Mouse (Mus musculus) fat pad, adult 2 months (tissue): Measurements from ENCODE around the gene Cic.
"Not testable (repeated sequence)": the region's sequence is repeated elsewhere in the genome, so short reads cannot be mapped to it uniquely, and the experiment has no call there.

Experiments
- DNase-seq: peaks from one replicate; pipeline ENCODE4 v3.0.0-alpha.2; 2011; ENCODE audit warnings: low read depth, low spot score; ENCODE audit errors: extremely low read depth

The Cic gene

DNA sequence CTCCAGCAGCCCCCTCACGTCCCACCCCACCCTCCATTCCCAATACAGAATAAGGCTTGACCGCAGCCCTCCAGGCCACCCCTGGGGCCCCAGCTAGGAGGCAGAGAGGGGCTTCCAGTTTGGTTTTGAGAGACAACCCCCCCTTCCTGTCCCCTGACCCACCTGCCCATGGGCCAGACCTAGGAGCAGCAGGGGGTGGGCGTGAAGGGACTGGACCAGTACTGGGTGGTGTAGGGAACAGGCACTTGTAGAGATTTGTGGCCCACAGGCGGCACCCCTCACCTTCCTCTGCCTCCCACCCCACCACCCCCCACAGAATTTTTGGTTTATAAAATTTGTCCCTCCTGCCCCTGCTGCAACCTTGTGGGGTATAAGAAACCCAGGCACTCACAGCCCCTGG lies 24.1 kb upstream of the Cic start:
- no peak for DNase-seq

GRCm38 (mm10) chr7:25244562-25245369 lies 22.7 kb upstream of the Cic start:
- no peak for DNase-seq

GRCm38 (mm10) chr7:25246079-25246758 lies 21.3 kb upstream of the Cic start:
- no peak for DNase-seq

- DNase-seq = no peak
Observed at GRCm38 (mm10) chr7:25246759-25247137, 20.8 kb upstream of the Cic start.

DNA sequence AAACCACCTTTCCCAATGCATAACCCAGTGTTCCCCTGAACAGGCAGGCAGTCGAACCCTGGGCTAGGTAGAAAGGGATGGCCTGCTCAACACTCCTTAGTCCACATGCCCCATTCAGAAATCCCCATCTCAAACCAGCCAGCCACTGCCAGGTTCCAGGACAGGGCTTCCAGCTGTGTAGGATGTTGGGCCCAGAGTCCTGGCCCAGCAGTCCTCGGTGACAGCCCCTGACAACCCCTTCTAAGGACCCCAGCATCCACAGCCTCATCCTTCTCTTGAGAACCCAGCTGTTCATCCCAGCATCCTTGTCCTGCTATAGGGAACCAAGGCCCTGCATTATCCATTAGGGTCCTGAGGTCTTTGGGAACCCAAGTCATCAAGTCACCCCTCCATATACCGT lies 20.0 kb upstream of the Cic start:
- DNase-seq = no peak

GRCm38 (mm10) chr7:25248018-25248647 lies 19.4 kb upstream of the Cic start:
- DNase-seq = no peak

GRCm38 (mm10) chr7:25248846-25249313 lies 18.6 kb upstream of the Cic start:
- DNase-seq = no peak

DNA sequence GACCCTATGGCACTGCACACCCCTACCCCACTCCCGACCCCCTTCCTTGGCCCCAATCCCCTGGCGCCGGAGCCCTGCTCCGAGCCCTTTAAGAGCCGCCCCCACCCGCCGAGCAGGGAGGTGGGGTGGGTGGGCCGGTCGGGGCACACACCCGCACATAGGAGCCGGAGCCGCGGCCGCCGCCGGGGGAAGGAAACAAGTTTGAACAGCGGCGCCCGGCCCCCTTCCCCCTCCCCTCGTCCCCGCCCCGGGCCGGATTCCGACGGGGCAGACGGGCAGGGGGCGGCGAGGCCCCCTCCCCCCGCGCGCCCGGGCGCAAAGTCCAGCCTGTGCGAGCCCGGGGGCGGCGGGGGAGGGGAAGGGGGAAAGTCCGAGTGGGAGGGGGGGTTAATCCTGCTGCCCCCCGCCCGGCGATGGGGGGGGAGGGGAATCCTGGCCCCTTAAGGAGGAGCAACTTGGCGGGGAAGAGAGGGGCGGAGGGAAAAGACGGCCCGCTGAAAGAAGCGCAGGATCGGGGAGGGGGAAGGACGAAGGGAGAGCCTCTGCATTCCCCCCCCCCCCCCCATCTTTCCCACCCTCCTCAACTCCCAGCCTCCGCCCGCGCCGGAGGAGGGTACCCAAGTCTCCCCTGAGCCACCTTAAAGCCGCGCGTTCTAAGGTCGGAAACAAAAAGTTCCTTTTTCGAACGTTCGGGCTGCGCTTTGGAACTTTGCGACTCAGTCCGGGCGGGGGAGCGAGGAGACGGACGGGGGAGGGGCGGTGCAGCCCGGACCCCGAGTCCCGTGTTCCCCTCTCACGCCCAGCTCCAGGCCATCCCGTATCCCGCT lies 18.0 kb upstream of the Cic start:
- DNase-seq = no peak

DNA sequence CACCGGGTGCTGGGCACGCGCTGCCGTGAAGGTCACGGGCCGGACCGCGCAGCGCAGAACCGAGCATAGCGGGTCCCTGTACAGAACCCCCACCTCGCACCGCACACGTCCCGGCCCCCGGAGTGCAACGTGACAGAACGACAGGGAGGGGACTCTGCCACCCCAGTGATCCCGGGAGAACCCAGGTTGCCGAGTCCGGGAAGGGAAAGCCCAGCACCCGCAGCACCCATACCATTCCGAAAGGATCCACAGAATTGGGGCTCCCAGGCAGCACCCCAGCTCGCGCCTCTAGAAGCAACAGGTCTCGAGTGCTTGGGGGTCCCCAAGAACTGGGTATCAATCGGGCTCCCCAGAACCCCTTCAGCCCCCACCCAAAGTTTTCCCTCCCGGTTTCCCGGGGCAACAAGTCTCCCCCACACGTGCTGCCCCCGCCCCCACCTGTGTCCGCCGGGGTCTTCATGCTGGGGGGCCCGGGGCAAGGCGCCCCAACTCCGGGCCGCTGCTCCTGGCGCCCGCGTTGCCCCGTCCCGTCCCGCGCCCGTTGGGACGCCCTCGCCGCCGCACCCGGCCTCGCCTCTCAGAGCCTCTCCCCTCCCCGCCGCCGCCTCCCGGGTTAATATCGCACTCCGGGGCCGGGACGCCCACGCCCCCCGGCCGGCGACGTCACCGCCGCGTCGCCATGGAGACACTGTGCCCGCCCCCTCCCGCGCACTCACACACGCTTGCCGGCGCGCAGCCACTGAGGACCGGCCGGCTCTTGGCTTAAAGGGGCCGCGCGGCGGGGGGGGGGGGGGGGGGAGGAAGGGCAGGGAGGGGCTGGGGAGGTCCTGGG lies 17.1 kb upstream of the Cic start, which contains the start of gene Erf:
Gene Erf (minus strand): TSS at position 621 of the 832 bp plus-strand sequence.
- no peak for DNase-seq

- no peak for DNase-seq
Observed at GRCm38 (mm10) chr7:25251071-25251791, 16.3 kb upstream of the Cic start.

- no peak for DNase-seq
Observed at GRCm38 (mm10) chr7:25251822-25252221, 15.7 kb upstream of the Cic start.

DNA sequence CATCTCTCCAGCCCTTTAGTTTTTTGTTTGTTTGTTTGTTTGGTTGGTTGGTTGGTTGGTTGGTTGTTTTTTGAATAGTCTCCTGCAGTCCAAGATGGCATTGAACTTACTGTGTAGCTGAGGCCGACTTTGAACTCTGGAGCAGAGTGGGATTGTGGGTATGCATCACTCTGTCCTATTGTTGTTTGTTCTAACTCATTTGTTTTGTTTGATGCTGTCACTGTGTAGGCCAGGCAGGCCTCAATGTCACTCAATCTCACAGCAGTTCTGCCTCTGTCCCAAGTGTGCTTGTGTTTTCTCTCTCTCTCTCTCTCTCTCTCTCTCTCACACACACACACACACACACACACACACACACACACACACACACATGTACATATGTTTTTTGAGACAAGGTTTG lies 5.6 kb upstream of the Cic start:
- no peak for DNase-seq

DNA sequence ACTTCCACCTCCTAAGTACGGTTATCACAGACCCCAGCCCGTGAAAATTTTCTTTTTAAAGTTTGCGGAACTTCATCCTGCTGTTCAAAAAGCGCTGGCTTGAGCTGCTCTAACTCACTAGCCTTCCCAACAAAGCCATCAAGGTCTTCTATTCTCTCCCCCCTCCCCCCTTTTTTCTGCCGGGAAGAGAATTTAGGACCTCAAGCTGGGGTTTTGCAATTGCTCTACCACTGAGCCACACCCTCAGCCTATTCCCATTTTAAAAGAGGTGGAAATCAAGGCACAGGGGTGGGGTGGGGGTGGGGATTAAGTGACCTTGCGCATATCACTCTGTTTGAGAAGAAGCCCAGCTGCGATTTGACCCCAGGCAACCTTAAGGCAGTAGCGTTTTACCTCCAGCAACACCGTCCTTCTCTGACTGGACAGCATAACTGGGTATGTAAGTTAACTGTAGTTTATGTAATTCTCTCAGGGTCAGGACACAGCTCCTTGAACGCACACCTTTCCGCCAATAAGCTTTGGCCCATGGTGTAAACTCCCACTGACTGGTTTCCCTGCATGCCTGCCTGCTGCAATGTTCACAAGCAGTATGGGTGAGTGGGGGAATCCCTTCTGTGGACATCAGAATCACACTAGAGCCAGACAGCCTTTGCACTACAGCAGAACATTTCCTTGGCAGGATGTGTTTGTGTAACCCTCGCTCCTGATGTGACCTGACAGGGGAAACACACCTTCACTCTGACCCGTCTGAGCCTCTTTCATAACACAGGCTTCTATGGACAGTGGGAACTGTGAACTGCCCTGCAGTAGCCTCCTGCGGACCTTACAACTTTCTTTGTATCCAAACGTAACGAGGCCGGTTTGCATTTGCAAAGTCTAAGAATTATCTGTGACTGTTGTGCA lies 3.3 kb upstream of the Cic start:
- DNase-seq = no peak

GRCm38 (mm10) chr7:25265743-25266142 lies 1.8 kb upstream of the Cic start:
- not testable (repeated sequence) for DNase-seq

GRCm38 (mm10) chr7:25266180-25266962 lies 1.1 kb upstream of the Cic start:
- DNase-seq = no peak

- peak; percentile 100 for DNase-seq
Observed at GRCm38 (mm10) chr7:25267751-25268463, 403 bp downstream of the Cic start.

DNA sequence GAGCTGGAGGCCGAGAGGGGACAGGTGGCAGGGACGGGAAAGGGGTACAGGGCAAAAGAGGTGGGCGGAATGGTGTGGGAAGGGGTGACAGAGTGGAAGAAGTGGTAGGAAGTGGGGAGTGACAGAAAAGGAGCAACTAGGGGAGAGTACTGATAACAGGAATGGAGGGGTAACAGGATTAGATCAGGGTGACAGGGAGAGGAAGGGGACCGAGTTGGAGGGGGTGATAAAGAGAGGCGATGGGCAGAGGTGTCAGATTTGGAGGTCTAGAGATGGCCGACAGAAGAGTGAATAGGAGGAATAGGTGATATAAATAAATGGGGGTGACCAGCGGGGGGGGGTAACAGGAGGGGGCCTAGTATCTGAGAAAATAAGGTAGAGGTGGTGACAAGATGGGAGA lies 1.1 kb downstream of the Cic start:
- DNase-seq = no peak
